Mouse (Mus musculus) liver, postnatal 0 days (tissue): ENCODE data around the gene Rsu1.

Source experiments
- CTCF ChIP-seq: sonication (generic); IDR thresholded peaks from 2 replicates; pipeline ENCODE4 v1.5.1; 2016; ENCODE audit warnings: antibody characterized with exemption, low read depth
- EP300 ChIP-seq: IDR thresholded peaks from 2 replicates; pipeline ENCODE4 v1.6.1; 2016; ENCODE audit warnings: antibody characterized with exemption, low read depth, mild to moderate bottlenecking

DNA sequence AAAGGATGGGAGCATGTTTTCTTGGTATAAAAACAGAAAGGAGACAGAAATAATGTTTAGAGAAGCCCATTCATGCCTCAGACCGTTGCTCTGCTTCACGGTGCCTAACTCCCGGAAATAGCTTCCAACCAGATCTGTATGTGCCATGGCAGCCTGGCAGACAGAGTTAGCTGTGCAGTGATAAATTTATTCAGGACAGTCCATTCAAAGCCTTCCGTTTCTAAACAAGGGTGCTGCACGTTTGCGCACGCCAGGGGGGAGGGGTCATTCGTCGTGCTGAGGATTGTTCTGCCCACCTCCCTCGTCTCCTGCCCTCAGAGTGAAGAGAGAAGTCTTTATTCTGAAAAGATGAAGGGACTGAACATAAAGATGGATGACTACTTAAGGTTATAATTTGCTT, 141.9 kb downstream of the Rsu1 start:
- TF ChIP-seq CTCF (no peak), EP300 (no peak)
